Mouse (Mus musculus): ENCODE measurements around the gene Ccn1. TPM values are rescaled to one million over a fixed set of nuclear protein-coding genes. Genes with fewer than 3 reads are reported as not detected.

Ccn1 gene
- polyA plus RNA-seq, 1 experiment = 2.8 TPM

DNA sequence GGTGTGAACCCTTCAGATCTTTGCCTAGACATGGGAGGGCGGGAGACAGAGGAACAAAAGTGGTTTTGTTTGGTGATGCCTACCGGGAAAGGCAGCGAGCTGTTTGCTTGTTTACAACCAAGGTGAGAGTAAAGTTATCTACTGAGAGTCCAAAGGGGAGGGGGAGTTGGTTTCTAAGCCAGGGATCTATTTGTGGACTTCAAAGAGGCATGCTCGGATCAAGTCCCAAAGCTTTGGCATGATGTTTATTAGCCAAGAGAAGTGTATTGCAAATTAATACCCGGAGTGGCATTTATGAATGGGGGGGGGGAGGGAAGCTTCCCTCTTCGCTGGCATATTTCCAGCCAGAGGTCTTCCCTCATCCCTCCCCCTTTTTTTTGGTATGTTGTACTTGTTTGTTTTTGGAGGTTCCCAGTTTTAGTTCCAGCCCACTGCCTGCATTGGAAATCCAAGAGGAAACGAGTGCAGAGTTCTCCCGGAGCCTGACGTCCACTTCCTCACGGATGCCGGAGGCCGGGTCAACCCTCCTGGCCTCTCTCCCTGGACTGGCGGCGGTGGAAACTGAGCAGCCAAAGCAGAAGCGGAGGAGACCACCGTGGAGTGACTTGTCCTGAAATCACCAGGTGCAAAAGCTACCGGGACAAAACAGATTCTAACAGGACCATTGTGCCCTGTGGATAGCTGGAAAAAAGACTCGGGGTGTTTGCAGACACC is 674 bp upstream of the Ccn1 start:
- WGBS = 2% methylated on average over 18 of the region's 18 CpGs
- Histone ChIP-seq H3K4me1 (ENCODE audit: control insufficient read depth, insufficient read depth, low read length) (0 out of 2 replicates have a peak, but pooled peaks cover 4% of the 10 kb centered on the region), H3K27ac (ENCODE audit: insufficient read depth, low read length) (no peak overlapping the region), H3K27me3 (ENCODE audit: control insufficient read depth, insufficient read depth, low read length) (no peaks in the 10 kb centered on the region; the same call in 1 of the 2 replicates), H3K4me3 (replicated peaks; ENCODE audit: insufficient read depth, low read depth, low read length) (no peak overlapping the region)
- DNase-seq = no peak
- TF ChIP-seq POLR2A (IDR thresholded peaks at IDR 0.05; ENCODE audit: borderline replicate concordance, insufficient read depth, low read length) = no peak
- no peak for TF ChIP-seq CTCF (IDR thresholded peaks at IDR 0.05; ENCODE audit: borderline replicate concordance, insufficient read depth, low read depth, low read length)

DNA sequence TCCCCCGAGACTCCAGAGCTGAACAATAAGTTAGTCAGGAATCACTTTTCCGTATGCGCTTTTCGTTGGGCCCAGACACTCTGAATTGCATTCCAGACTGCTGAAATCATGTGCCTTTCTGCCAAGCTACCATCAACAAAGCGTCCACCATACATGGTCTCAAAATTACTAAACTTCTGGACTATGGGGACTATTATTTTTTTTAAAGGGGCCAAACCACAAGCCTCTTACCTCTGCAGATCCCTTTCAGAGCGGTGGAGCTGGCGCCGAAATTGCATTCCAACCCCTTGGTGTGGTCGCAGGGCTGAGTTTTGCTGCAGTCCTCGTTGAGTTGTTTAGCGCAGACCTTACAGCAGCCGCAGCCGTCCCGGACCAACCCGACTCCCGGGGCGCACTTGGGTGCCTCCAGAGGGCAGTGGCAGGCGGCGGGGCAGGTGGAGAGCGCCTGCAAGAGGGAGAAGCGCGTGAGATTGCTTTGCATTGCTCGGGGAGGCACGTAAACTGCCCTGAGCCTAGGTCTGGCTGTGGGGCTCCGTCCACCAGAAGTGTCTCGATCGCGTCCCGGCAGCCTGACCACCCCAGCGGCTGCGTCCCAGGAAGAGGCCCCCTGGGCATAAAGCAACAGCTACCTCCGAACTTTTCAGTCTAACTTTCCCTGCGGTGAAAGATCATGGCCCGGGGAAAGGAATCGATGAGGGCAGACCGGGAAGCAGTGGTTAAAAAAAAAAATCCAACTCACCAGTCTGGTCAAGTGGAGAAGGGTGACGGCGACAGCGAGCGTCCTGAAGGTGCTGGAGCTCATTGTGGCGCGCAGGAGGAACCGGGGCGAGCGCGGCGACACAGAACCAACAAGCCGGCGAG is 560 bp downstream of the Ccn1 start:
- DNase-seq = peak in 1 of 2 experiments; percentile 17
- TF ChIP-seq CTCF (IDR thresholded peaks at IDR 0.05; ENCODE audit: borderline replicate concordance, insufficient read depth, low read depth, low read length) = no peak
- TF ChIP-seq POLR2A (IDR thresholded peaks at IDR 0.05; ENCODE audit: borderline replicate concordance, insufficient read depth, low read length) = no peak
- Histone ChIP-seq H3K4me1 (ENCODE audit: control insufficient read depth, insufficient read depth, low read length) (0 out of 2 replicates have a peak, but pooled peaks cover 4% of the 10 kb centered on the region), H3K4me3 (replicated peaks; ENCODE audit: insufficient read depth, low read depth, low read length) (peak overlapping the region; percentile 20), H3K27me3 (ENCODE audit: control insufficient read depth, insufficient read depth, low read length) (no peaks in the 10 kb centered on the region; the same call in 1 of the 2 replicates), H3K27ac (ENCODE audit: insufficient read depth, low read length) (no peak overlapping the region)
- 3% methylated on average over 49 of the region's 49 CpGs for WGBS

- 10% methylated on average over 26 of the region's 26 CpGs for WGBS
- no peak for DNase-seq
- no peak for TF ChIP-seq CTCF (IDR thresholded peaks at IDR 0.05; ENCODE audit: borderline replicate concordance, insufficient read depth, low read depth, low read length)
- TF ChIP-seq POLR2A (IDR thresholded peaks at IDR 0.05; ENCODE audit: borderline replicate concordance, insufficient read depth, low read length) = no peak
- Histone ChIP-seq H3K27me3 (ENCODE audit: control insufficient read depth, insufficient read depth, low read length) (no peaks in the 10 kb centered on the region; the same call in 1 of the 2 replicates), H3K27ac (ENCODE audit: insufficient read depth, low read length) (no peak overlapping the region), H3K4me3 (replicated peaks; ENCODE audit: insufficient read depth, low read depth, low read length) (no peak overlapping the region), H3K4me1 (ENCODE audit: control insufficient read depth, insufficient read depth, low read length) (0 out of 2 replicates have a peak, but pooled peaks cover 4% of the 10 kb centered on the region)
Measured at GRCm38 (mm10) chr3:145648097-145648931, 1.5 kb downstream of the Ccn1 start.

GRCm38 (mm10) chr3:145647416-145647815 is 2.4 kb downstream of the Ccn1 start:
- no peak overlapping the region for H3K27ac ChIP-seq (ENCODE audit: insufficient read depth, low read length)
- H3K4me1 ChIP-seq (ENCODE audit: control insufficient read depth, insufficient read depth, low read length) = no peaks in the 10 kb centered on the region
- H3K27me3 ChIP-seq (ENCODE audit: control insufficient read depth, insufficient read depth, low read length) = no peaks in the 10 kb centered on the region; the same call in 1 of the 2 replicates
- H3K4me3 ChIP-seq (replicated peaks; ENCODE audit: insufficient read depth, low read depth, low read length) = no peak overlapping the region
- TF ChIP-seq POLR2A (IDR thresholded peaks at IDR 0.05; ENCODE audit: borderline replicate concordance, insufficient read depth, low read length) (no peak), CTCF (IDR thresholded peaks at IDR 0.05; ENCODE audit: borderline replicate concordance, insufficient read depth, low read depth, low read length) (no peak)
- no peak for DNase-seq
- WGBS = 92% methylated on average over 18 of the region's 18 CpGs

- TF ChIP-seq POLR2A (IDR thresholded peaks at IDR 0.05; ENCODE audit: borderline replicate concordance, insufficient read depth, low read length) (no peak), CTCF (IDR thresholded peaks at IDR 0.05; ENCODE audit: borderline replicate concordance, insufficient read depth, low read depth, low read length) (no peak)
- Histone ChIP-seq H3K4me1 (ENCODE audit: control insufficient read depth, insufficient read depth, low read length) (no peaks in the 10 kb centered on the region), H3K4me3 (replicated peaks; ENCODE audit: insufficient read depth, low read depth, low read length) (no peak overlapping the region), H3K27me3 (ENCODE audit: control insufficient read depth, insufficient read depth, low read length) (no peaks in the 10 kb centered on the region; the same call in 1 of the 2 replicates), H3K27ac (ENCODE audit: insufficient read depth, low read length) (no peak overlapping the region)
- DNase-seq = no peak
- WGBS = 77% methylated on average over 2 of the region's 2 CpGs
Measured at GRCm38 (mm10) chr3:145646666-145647065, 3.1 kb downstream of the Ccn1 start.

DNA sequence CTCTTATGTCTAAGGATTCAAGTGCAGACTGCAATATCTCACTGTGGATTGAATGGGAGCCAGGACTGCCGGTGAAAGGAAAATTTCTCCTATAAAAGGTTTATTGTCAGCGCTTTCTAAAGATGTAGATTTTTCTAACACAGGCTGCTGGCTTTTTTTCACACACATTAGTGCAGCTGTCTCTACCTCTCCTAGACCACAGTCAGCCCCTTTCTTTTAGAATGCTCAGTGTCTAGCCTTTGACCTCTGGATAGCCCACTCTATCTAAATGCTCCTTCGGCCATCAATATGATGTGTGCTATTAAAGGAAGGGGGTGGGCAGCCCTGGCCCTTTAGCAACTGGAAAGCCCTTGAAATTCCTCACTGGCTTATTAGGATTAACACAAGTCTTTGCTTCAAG is 3.8 kb downstream of the Ccn1 start:
- H3K27me3 ChIP-seq (ENCODE audit: control insufficient read depth, insufficient read depth, low read length) = no peaks in the 10 kb centered on the region; the same call in 1 of the 2 replicates
- WGBS = 40% methylated on average over 3 of the region's 3 CpGs
- TF ChIP-seq CTCF (IDR thresholded peaks at IDR 0.05; ENCODE audit: borderline replicate concordance, insufficient read depth, low read depth, low read length) (no peak), POLR2A (IDR thresholded peaks at IDR 0.05; ENCODE audit: borderline replicate concordance, insufficient read depth, low read length) (no peak)
- H3K4me3 ChIP-seq (replicated peaks; ENCODE audit: insufficient read depth, low read depth, low read length) = no peak overlapping the region
- H3K27ac ChIP-seq (ENCODE audit: insufficient read depth, low read length) = no peak overlapping the region
- no peaks in the 10 kb centered on the region for H3K4me1 ChIP-seq (ENCODE audit: control insufficient read depth, insufficient read depth, low read length)
- DNase-seq = no peak

DNA sequence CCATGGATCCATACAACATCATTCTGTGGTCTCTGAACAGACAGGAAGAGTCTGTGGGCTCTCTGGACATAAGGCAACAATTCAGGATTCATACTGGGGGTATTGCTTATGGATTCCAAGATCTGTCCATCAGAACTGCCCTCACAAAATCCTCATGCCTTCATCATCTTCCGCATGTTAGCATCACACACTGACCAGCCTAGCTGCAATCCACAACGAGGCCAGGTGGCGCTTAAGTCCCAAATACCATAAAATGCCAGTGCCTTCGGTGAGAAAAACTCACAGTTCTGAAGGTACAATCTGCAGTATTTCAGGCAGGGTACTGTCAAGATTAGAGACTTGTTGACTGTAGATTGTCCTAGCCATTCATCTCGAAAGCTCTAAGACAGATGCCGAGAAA is 4.3 kb downstream of the Ccn1 start:
- TF ChIP-seq CTCF (IDR thresholded peaks at IDR 0.05; ENCODE audit: borderline replicate concordance, insufficient read depth, low read depth, low read length) (no peak), POLR2A (IDR thresholded peaks at IDR 0.05; ENCODE audit: borderline replicate concordance, insufficient read depth, low read length) (no peak)
- Histone ChIP-seq H3K4me3 (replicated peaks; ENCODE audit: insufficient read depth, low read depth, low read length) (no peak overlapping the region), H3K4me1 (ENCODE audit: control insufficient read depth, insufficient read depth, low read length) (no peaks in the 10 kb centered on the region), H3K27me3 (ENCODE audit: control insufficient read depth, insufficient read depth, low read length) (no peaks in the 10 kb centered on the region), H3K27ac (ENCODE audit: insufficient read depth, low read length) (no peak overlapping the region)
- WGBS = 82% methylated on average over 6 of the region's 6 CpGs
- no peak for DNase-seq

Measured in cerebellum, adult 2 months (tissue).